Mouse (Mus musculus): ENCODE data around the gene Wfdc5.
"Not testable (repeated sequence)": the region's sequence is repeated elsewhere in the genome, so short reads cannot be mapped to it uniquely, and the experiment has no call there.

GRCm38 (mm10) chr2:164206011-164206410, 23.5 kb upstream of the Wfdc5 start:
- TF ChIP-seq POLR2A (IDR thresholded peaks at IDR 0.05; ENCODE audit: borderline replicate concordance, low read depth, low read length); CTCF (IDR thresholded peaks at IDR 0.05; ENCODE audit: low read depth, low read length): not testable (repeated sequence)
